Comparison of ENCODE assay signal across 31 mouse cellular contexts in the genomic region with DNA sequence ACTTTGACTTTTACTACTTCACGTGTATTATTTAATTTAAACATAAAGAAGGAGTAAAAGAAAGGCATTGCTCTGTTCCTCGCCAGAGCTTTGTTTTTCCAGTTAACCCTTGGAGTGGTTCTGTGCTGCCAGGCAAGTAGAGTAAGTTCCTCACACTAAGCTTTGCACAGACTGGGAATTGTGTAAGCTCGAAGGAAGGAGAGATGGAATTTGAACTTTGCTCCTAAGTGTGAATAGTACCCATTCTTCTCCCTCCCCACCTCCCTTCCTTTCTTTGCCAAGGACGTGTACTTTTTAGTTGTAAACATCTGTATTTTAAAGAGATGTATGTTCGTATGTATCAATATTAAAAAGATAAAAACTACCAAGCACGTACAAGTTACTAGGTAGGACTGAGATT. TPM values are rescaled to one million over a fixed set of nuclear protein-coding genes. Genes with fewer than 3 reads are reported as not detected.
DNase-seq lines count a peak whose midpoint lies in the region; ATAC-seq and TF ChIP-seq lines count a peak whose summit lies in the region.
"Had no signal": no experiment of that assay in that cellular context is flagged by ENCODE, and none has a peak within 500 bp of the region (broad histone marks: within the 10 kb centered on the region; RNA-seq: fewer than 3 reads in every experiment).

No protein-coding gene starts in this region.

- no peak overlapping the region for H3K27ac ChIP-seq in kidney, embryonic 16.5 days (ENCODE audit: low read length)
- no peak overlapping the region for H3K27ac ChIP-seq in liver, adult 2 months (replicated peaks; ENCODE audit: insufficient read depth, low read depth, low read length)
- no peak overlapping the region for H3K27ac ChIP-seq in liver, embryonic 11.5 days (ENCODE audit: low read depth, low read length)
- H3K27ac ChIP-seq: embryonic facial prominence, embryonic 10.5 days; embryonic facial prominence, embryonic 13.5 days; forebrain, embryonic 10.5 days; forebrain, embryonic 13.5 days; heart, adult 2 months; heart, embryonic 15.5 days; hindbrain, embryonic 10.5 days; hindbrain, embryonic 13.5 days had no signal

- WGBS in kidney, embryonic 16.5 days, result 69% methylated on average over 6 of the region's 6 CpGs
- 57% methylated on average over 6 of the region's 6 CpGs for WGBS in liver, adult 2 months
- 71% methylated on average over 6 of the region's 6 CpGs for WGBS in liver, embryonic 11.5 days

- H3K79me2 ChIP-seq in liver, adult 2 months (ENCODE audit: control insufficient read depth, insufficient read depth, low read length), result peaks cover 5% of the 10 kb centered on the region; the same call in 1 of the 2 replicates

- H3K4me1 ChIP-seq in kidney, embryonic 16.5 days (ENCODE audit: insufficient read depth, low read length), result peaks cover 7% of the 10 kb centered on the region; the same call in 1 of the 2 replicates
- H3K4me1 ChIP-seq in liver, adult 2 months (ENCODE audit: control insufficient read depth, insufficient read depth, low read length), result peaks cover 1% of the 10 kb centered on the region; the same call in 1 of the 2 replicates
- peaks cover 5% of the 10 kb centered on the region; the same call in 1 of the 2 replicates for H3K4me1 ChIP-seq in liver, embryonic 11.5 days (replicated peaks; ENCODE audit: control insufficient read depth, insufficient read depth, low read length)

- DNase-seq in kidney, adult 11 months, result peak; percentile 10
- DNase-seq in kidney, adult 18-20 months, result no peak
- DNase-seq in kidney, adult 9 months, result peak; percentile 56
- peak; percentile 8 for DNase-seq in liver, adult 2 months (ENCODE audit: extremely low read depth, low read depth, low spot score)
- no peak for DNase-seq in liver, embryonic 11.5 days (ENCODE audit: low spot score)
- peak; percentile 27 for DNase-seq in yolk sac, embryonic 10.5 days (ENCODE audit: low spot score)
- DNase-seq in layer of hippocampus, adult 9-11 months, result no peak
- DNase-seq: adrenal gland, adult 8-10 months; adrenal gland, postnatal 25 days; cerebellum, adult 11-12 months; cerebellum, adult 8-10 months; cerebellum, postnatal 10 days; cerebellum, postnatal 36 days; embryo, embryonic 11 days; gastrocnemius, postnatal 10 days; gastrocnemius, postnatal 36 days; heart, adult 2 months; heart, postnatal 10 days; heart, postnatal 36 days had no signal

- TF ChIP-seq POLR2A in liver, adult 2 months (IDR thresholded peaks at IDR 0.05; ENCODE audit: extremely low read depth, insufficient read depth, low read length), result no peak

- H3K9me3 ChIP-seq in kidney, embryonic 16.5 days (ENCODE audit: low read length), result no peaks in the 10 kb centered on the region
- no peaks in the 10 kb centered on the region for H3K9me3 ChIP-seq in liver, embryonic 11.5 days (ENCODE audit: control insufficient read depth, low read length)
- H3K9me3 ChIP-seq: embryonic facial prominence, embryonic 10.5 days; embryonic facial prominence, embryonic 13.5 days; forebrain, embryonic 10.5 days; forebrain, embryonic 13.5 days; heart, embryonic 12.5 days; heart, embryonic 15.5 days; hindbrain, embryonic 10.5 days; hindbrain, embryonic 13.5 days had no signal

- no peaks in the 10 kb centered on the region for H3K36me3 ChIP-seq in kidney, embryonic 16.5 days (ENCODE audit: insufficient read depth, low read length)
- H3K36me3 ChIP-seq in liver, adult 2 months (ENCODE audit: control insufficient read depth, insufficient read depth, low read length), result no peaks in the 10 kb centered on the region; the same call in 1 of the 2 replicates
- no peaks in the 10 kb centered on the region for H3K36me3 ChIP-seq in liver, embryonic 11.5 days (ENCODE audit: control insufficient read depth, insufficient read depth, low read length)
- H3K36me3 ChIP-seq: embryonic facial prominence, embryonic 13.5 days; forebrain, embryonic 10.5 days; heart, embryonic 15.5 days; hindbrain, embryonic 10.5 days had no signal

- no peak for ATAC-seq in kidney, embryonic 16.5 days (ENCODE audit: low FRiP score, low TSS enrichment)
- no peak for ATAC-seq in liver, embryonic 11.5 days (replicated peaks; ENCODE audit: low FRiP score)
- ATAC-seq: CD4-positive, CD25-positive, alpha-beta regulatory T cell, adult 4 months; forebrain, embryonic 13.5 days; forebrain, embryonic 16.5 days had no signal

- no peak overlapping the region for H3K9ac ChIP-seq in kidney, embryonic 16.5 days (replicated peaks; ENCODE audit: low read length)
- no peak overlapping the region for H3K9ac ChIP-seq in liver, adult 2 months (ENCODE audit: low read depth, low read length)
- no peak overlapping the region for H3K9ac ChIP-seq in liver, embryonic 11.5 days (ENCODE audit: low read depth, low read length)
- H3K9ac ChIP-seq: embryonic facial prominence, embryonic 13.5 days; forebrain, embryonic 13.5 days; heart, embryonic 12.5 days; heart, embryonic 15.5 days; hindbrain, embryonic 13.5 days had no signal

- H3K4me2 ChIP-seq in kidney, embryonic 16.5 days (replicated peaks; ENCODE audit: low read depth, low read length), result no peak overlapping the region
- H3K4me2 ChIP-seq in liver, embryonic 11.5 days, result no peak overlapping the region
- H3K4me2 ChIP-seq: embryonic facial prominence, embryonic 13.5 days; forebrain, embryonic 13.5 days; heart, embryonic 12.5 days; heart, embryonic 15.5 days; hindbrain, embryonic 13.5 days had no signal

- no peak for TF ChIP-seq CTCF in liver, adult 2 months (IDR thresholded peaks at IDR 0.05; ENCODE audit: low read depth, low read length)

- no peaks in the 10 kb centered on the region for H3K27me3 ChIP-seq in kidney, embryonic 16.5 days (ENCODE audit: insufficient read depth, low read length)
- H3K27me3 ChIP-seq in liver, adult 2 months (ENCODE audit: control insufficient read depth, insufficient read depth, low read length), result no peaks in the 10 kb centered on the region
- no peaks in the 10 kb centered on the region for H3K27me3 ChIP-seq in liver, embryonic 11.5 days (replicated peaks; ENCODE audit: control insufficient read depth, insufficient read depth, low read length)
- H3K27me3 ChIP-seq: embryonic facial prominence, embryonic 13.5 days; forebrain, embryonic 13.5 days; heart, embryonic 12.5 days; heart, embryonic 15.5 days; hindbrain, embryonic 13.5 days had no signal

- H3K4me3 ChIP-seq in kidney, embryonic 16.5 days (ENCODE audit: low read length), result no peak overlapping the region
- H3K4me3 ChIP-seq in liver, adult 2 months (ENCODE audit: insufficient read depth, low read depth, low read length), result no peak overlapping the region
- H3K4me3 ChIP-seq in liver, embryonic 11.5 days (ENCODE audit: low read depth, low read length), result no peak overlapping the region
- H3K4me3 ChIP-seq: embryonic facial prominence, embryonic 10.5 days; embryonic facial prominence, embryonic 13.5 days; erythroblast, embryonic 14.5 days; forebrain, embryonic 10.5 days; forebrain, embryonic 13.5 days; heart, adult 2 months; heart, embryonic 12.5 days; heart, embryonic 15.5 days; hindbrain, embryonic 10.5 days; hindbrain, embryonic 13.5 days had no signal

RNA-seq across cellular contexts. Expression of a gene that starts 3.8 kb away (rescaled TPM):
- polyA plus RNA-seq in kidney, embryonic 16.5 days (2015; fragmentation: Nextera tagmentation; extraction: Ambion mirVana), result 11.7 and 13.3 TPM in 2 replicates
- total RNA-seq in liver, adult 2 months (2014; rRNA removed), result 5.7 and 6.5 TPM in 2 replicates
- 7.9 and 9.7 TPM in 2 replicates for polyA plus RNA-seq in liver, adult 2 months (2012; rRNA removed)
- 6.4 and 8.2 TPM in 2 replicates for polyA plus RNA-seq in liver, embryonic 11.5 days (2014; fragmentation: Nextera tagmentation; extraction: Ambion mirVana)

Comparison
In these comparisons a context has a peak if more than half of its experiments do, and no peak if none do; other contexts are left out.
1. DNase-seq: peak in kidney, adult 11 months (single experiment), kidney, adult 9 months (single experiment), liver, adult 2 months (single experiment) and yolk sac, embryonic 10.5 days (single experiment); none in kidney, adult 18-20 months (single experiment), liver, embryonic 11.5 days (single experiment) and layer of hippocampus, adult 9-11 months (single experiment).